Mouse (Mus musculus) forebrain, embryonic 13.5 days (tissue): ENCODE results near the gene Bpifa6. TPM values are rescaled to one million over a fixed set of nuclear protein-coding genes. Genes with fewer than 3 reads are reported as not detected.
"Not testable (repeated sequence)": the region's sequence is repeated elsewhere in the genome, so short reads cannot be mapped to it uniquely, and the experiment has no call there.

Source experiments
- ATAC-seq: fragments of 200-750 bp; cut with Nextera tagmentation; 2 replicates; pipeline ENCODE4 v1.8.0; 2017
- H3K27ac ChIP-seq: fragments of 300-500 bp; sonication (generic); 2 replicates; pipeline ENCODE4 v1.5.1; 2015; ENCODE audit warnings: inconsistent platforms, mild to moderate bottlenecking, moderate library complexity
- H3K27me3 ChIP-seq: fragments of 300-500 bp; sonication (generic); 2 replicates; pipeline ENCODE4 v1.6.1; 2015; ENCODE audit warnings: mild to moderate bottlenecking, inconsistent platforms
- H3K36me3 ChIP-seq: fragments of 300-500 bp; sonication (generic); 2 replicates; pipeline ENCODE4 v1.6.1; 2015; ENCODE audit warnings: mild to moderate bottlenecking, inconsistent platforms; ENCODE audit not compliant: poor library complexity, severe bottlenecking
- H3K4me1 ChIP-seq: fragments of 300-500 bp; sonication (generic); 2 replicates; pipeline ENCODE4 v1.6.1; 2015; ENCODE audit warnings: inconsistent platforms
- H3K4me2 ChIP-seq: fragments of 300-500 bp; sonication (generic); 2 replicates; pipeline ENCODE4 v1.6.1; 2015; ENCODE audit warnings: inconsistent platforms, mild to moderate bottlenecking, moderate library complexity
- H3K4me3 ChIP-seq: fragments of 300-500 bp; sonication (generic); 2 replicates; pipeline ENCODE4 v1.5.1; 2015; ENCODE audit warnings: mild to moderate bottlenecking, inconsistent platforms
- H3K9ac ChIP-seq: fragments of 300-500 bp; sonication (generic); 2 replicates; pipeline ENCODE4 v1.6.1; 2015; ENCODE audit warnings: mild to moderate bottlenecking, inconsistent platforms
- H3K9me3 ChIP-seq: fragments of 300-500 bp; sonication (generic); replicated peaks from 2 replicates; pipeline ENCODE4 v1.6.1; 2016; ENCODE audit warnings: inconsistent platforms
- WGBS: fragments of 180-500 bp; shearing (Covaris S2); methylation state at CpG from one replicate; pipeline ENCODE4 v1.1.7; 2015; 5-methylcytosine and 5-hydroxymethylcytosine counted together
- polyA plus RNA-seq: library from polyadenylated mRNA; unstranded; fragments of >200 nt; fragmentation: Nextera tagmentation; extraction: Ambion mirVana; gene quantifications from 2 replicates; pipeline ENCODE4 v1.2.1, GENCODE M21; 2015

The Bpifa6 gene
- polyA plus RNA-seq, 1 experiment from 2014 or later: not detected

DNA sequence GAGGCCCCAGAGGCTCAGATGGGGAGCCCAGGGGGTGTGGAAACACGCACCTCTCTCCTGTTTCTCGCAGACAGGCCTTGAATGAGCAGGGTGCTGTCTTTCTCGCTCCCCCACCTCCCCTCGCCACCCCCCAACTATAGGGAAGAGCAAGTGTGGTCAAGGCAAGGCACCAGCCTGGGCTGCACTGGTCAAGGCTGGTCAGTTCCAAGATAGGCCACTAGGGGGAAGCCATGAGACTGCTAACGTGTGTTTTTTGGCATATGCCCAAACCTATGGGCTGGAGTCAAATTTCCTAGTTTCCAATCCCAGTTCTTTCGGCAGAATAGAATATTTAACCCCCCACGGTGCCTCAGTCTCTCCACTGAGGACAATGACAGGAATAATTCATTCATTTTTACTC, 21.0 kb downstream of the Bpifa6 start:
- Histone ChIP-seq H3K4me1 (no peaks in the 10 kb centered on the region), H3K27ac (no peak overlapping the region), H3K4me2 (no peak overlapping the region), H3K36me3 (no peaks in the 10 kb centered on the region), H3K9me3 (no peaks in the 10 kb centered on the region), H3K9ac (no peak overlapping the region), H3K27me3 (no peaks in the 10 kb centered on the region), H3K4me3 (no peak overlapping the region)
- WGBS: 7% methylated on average over 7 of the region's 7 CpGs
- ATAC-seq: no peak

DNA sequence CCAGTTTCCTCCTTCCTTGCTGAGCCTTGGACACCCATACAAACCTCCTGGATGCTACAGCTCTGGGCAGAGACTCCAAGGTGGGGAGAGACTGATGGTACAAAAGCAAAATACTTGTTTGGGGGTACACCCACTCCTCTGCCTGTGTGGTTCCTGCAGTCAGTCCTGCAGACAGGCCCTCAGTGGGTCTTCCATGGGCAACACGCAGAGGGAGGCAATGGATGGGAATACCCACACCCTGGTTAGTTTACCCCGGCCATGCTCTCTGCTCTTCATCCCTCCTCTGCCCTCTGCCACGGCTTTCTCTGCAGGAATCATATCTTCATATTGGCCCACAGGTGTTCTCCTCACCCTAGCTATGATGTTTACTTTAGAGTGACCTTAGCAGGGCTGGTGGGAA, 25.8 kb downstream of the Bpifa6 start:
- Histone ChIP-seq H3K4me2 (no peak overlapping the region), H3K9ac (no peak overlapping the region), H3K4me1 (no peaks in the 10 kb centered on the region; the same call in 1 of the 2 replicates), H3K27ac (no peak overlapping the region), H3K27me3 (no peaks in the 10 kb centered on the region), H3K36me3 (no peaks in the 10 kb centered on the region), H3K4me3 (no peak overlapping the region), H3K9me3 (no peaks in the 10 kb centered on the region)
- WGBS: 78% methylated on average over 3 of the region's 3 CpGs
- ATAC-seq: no peak

DNA sequence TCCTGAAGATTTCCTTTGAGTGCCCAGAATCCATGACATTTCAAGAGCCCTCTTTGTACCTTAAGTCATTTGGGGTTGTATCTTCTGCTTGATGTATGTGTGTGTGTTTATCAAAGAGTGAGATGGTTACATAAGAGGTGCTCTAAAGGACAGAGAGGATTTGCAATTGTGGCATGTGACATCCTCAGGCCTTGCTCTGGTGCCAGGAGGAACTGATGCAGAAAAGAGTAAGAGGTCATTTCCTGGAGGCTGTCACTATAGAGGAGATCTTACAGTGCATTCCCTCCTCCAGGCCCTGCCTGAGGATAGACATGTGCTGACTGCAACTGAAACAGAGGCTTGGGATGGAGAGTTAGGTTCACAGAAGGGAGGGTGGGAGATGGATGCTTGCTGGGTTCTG, 26.3 kb downstream of the Bpifa6 start:
- H3K36me3 ChIP-seq: no peaks in the 10 kb centered on the region
- H3K27me3 ChIP-seq: no peaks in the 10 kb centered on the region
- no peak overlapping the region for H3K27ac ChIP-seq
- no peak overlapping the region for H3K4me2 ChIP-seq
- H3K9me3 ChIP-seq: no peaks in the 10 kb centered on the region
- no peak overlapping the region for H3K9ac ChIP-seq
- ATAC-seq: no peak
- H3K4me3 ChIP-seq: no peak overlapping the region
- H3K4me1 ChIP-seq: no peaks in the 10 kb centered on the region; the same call in 1 of the 2 replicates

- no peak overlapping the region for H3K4me3 ChIP-seq
- H3K4me1 ChIP-seq: no peaks in the 10 kb centered on the region; the same call in 1 of the 2 replicates
- H3K36me3 ChIP-seq: no peaks in the 10 kb centered on the region
- WGBS: 21% methylated on average over 1 of the region's 1 CpGs
- no peaks in the 10 kb centered on the region for H3K9me3 ChIP-seq
- no peak for ATAC-seq
- no peak overlapping the region for H3K9ac ChIP-seq
- H3K4me2 ChIP-seq: no peak overlapping the region
- no peaks in the 10 kb centered on the region for H3K27me3 ChIP-seq
- H3K27ac ChIP-seq: no peak overlapping the region
These were observed 29.7 kb downstream of the Bpifa6 start for GRCm38 (mm10) chr2:154004456-154004855.

GRCm38 (mm10) chr2:154005094-154005493, 30.3 kb downstream of the Bpifa6 start:
- ATAC-seq: no peak
- Histone ChIP-seq H3K27me3 (no peaks in the 10 kb centered on the region), H3K9me3 (no peaks in the 10 kb centered on the region), H3K9ac (no peak overlapping the region), H3K27ac (no peak overlapping the region), H3K36me3 (no peaks in the 10 kb centered on the region), H3K4me1 (no peaks in the 10 kb centered on the region; the same call in 1 of the 2 replicates), H3K4me3 (no peak overlapping the region), H3K4me2 (no peak overlapping the region)
- 95% methylated on average over 1 of the region's 1 CpGs for WGBS

DNA sequence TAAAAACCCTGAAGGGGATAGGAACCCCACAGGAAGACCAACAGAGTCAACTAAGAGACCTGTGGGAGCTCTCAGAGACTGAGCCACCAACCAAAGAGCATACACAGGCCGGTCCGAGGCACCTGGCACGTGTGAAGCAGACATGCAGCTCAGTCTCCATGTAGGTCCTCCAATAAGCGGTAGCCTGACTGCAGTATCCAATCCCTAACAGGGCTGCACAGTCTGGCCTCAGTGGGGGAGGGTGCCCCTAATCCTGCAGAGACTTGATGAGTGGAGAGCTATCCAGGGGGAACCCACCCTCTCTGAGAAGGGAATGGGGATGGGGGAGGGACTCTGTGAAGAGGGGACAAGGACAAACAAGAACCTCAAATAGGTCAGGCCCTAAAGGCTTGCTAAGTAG, 31.0 kb downstream of the Bpifa6 start:
- H3K9ac ChIP-seq: no peak overlapping the region
- H3K4me1 ChIP-seq: no peaks in the 10 kb centered on the region; the same call in 1 of the 2 replicates
- no peaks in the 10 kb centered on the region for H3K36me3 ChIP-seq
- ATAC-seq: no peak
- no peaks in the 10 kb centered on the region for H3K9me3 ChIP-seq
- 87% methylated on average over 4 of the region's 4 CpGs for WGBS
- no peak overlapping the region for H3K4me3 ChIP-seq
- H3K27ac ChIP-seq: no peak overlapping the region
- no peaks in the 10 kb centered on the region for H3K27me3 ChIP-seq
- no peak overlapping the region for H3K4me2 ChIP-seq

DNA sequence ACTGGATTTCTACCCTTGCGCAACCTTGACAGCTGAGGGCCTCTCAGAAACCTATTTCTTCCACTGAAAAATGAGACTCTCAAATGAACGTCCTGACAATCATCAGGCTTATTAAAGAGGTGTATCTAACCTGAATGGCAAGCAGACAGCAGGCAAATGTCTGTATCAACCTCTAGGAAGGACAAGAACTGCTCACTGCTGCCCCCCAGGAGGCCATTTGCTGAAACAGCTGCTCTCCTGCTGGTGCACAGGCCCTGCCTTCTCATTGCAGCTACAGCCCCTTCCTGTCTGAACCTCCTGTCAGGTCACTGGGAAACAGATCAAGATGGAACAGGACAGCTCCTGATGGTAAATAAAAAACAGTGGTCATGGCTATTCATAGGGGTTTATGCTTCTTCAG, 31.6 kb downstream of the Bpifa6 start:
- Histone ChIP-seq H3K4me1 (no peaks in the 10 kb centered on the region; the same call in 1 of the 2 replicates), H3K9me3 (no peaks in the 10 kb centered on the region), H3K4me3 (no peak overlapping the region), H3K9ac (no peak overlapping the region), H3K27ac (no peak overlapping the region), H3K4me2 (no peak overlapping the region), H3K36me3 (no peaks in the 10 kb centered on the region), H3K27me3 (no peaks in the 10 kb centered on the region)
- 75% methylated on average over 2 of the region's 2 CpGs for WGBS
- no peak for ATAC-seq

DNA sequence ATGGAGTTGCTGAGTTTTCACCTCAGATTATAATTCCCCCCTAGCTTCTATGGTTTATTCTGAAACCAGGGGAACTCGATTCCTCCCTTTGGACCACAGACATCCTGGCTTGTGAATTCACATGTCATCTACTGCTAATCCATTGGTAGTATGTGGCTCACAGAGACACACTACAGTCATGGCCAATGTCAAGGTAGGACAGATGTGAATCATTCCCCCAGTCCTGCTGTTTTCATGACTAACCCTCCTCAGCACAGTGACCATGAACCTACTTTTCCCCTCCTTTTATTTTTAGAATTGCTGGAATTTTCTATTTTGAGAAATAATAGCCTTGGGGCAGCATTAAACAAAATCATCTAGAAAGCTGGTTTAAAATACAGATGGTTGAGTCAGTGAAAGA, 32.6 kb downstream of the Bpifa6 start:
- no peaks in the 10 kb centered on the region for H3K9me3 ChIP-seq
- no peaks in the 10 kb centered on the region for H3K27me3 ChIP-seq
- H3K4me2 ChIP-seq: no peak overlapping the region
- H3K4me1 ChIP-seq: no peaks in the 10 kb centered on the region; the same call in 1 of the 2 replicates
- no peaks in the 10 kb centered on the region for H3K36me3 ChIP-seq
- H3K4me3 ChIP-seq: no peak overlapping the region
- no peak overlapping the region for H3K9ac ChIP-seq
- ATAC-seq: no peak
- no peak overlapping the region for H3K27ac ChIP-seq
- 90% methylated on average over 1 of the region's 1 CpGs for WGBS

- 88% methylated on average over 3 of the region's 3 CpGs for WGBS
These were observed 33.2 kb downstream of the Bpifa6 start, which contains the start of gene Bpifa2 for GRCm38 (mm10) chr2:154007965-154008364. TSS of gene Bpifa2 (plus strand) at chr2:154008265.

DNA sequence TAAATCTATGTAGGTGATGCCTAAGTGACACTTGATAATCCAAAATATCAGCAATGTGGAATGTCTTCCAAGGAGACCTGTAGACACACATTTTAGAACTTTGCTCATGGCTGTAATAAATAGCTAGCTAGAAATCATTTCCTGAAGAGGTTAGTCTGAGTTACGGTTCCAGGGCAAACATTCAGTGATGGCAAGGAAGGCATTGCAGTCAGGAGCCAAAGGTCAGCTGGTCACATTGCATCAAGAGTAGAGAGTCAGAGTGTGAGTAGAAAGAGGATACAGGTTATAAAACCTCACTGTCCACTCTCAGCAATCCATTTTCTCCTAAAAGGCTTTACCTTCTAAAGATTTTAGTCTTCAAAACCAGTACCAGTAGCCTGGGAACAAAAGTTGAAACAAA, 43.2 kb downstream of the Bpifa6 start:
- H3K9ac ChIP-seq: no peak overlapping the region
- H3K4me2 ChIP-seq: no peak overlapping the region
- no peaks in the 10 kb centered on the region for H3K36me3 ChIP-seq
- WGBS: 100% methylated on average over 1 of the region's 1 CpGs
- H3K4me3 ChIP-seq: no peak overlapping the region
- H3K9me3 ChIP-seq: no peaks in the 10 kb centered on the region
- ATAC-seq: no peak
- no peak overlapping the region for H3K27ac ChIP-seq
- no peaks in the 10 kb centered on the region for H3K4me1 ChIP-seq
- no peaks in the 10 kb centered on the region for H3K27me3 ChIP-seq

More at GRCm38 (mm10) chr2:154007965-154008364, 33.2 kb downstream of the Bpifa6 start, which contains the start of gene Bpifa2:
- ATAC-seq: no peak
- no peaks in the 10 kb centered on the region; the same call in 1 of the 2 replicates for H3K4me1 ChIP-seq
- no peaks in the 10 kb centered on the region for H3K36me3 ChIP-seq
- no peak within 1 kb of the TSS for H3K4me2 ChIP-seq
- no peak within 1 kb of the TSS for H3K9ac ChIP-seq
- H3K4me3 ChIP-seq: no peak within 1 kb of the TSS
- no peaks in the 10 kb centered on the region for H3K27me3 ChIP-seq
- H3K27ac ChIP-seq: no peak within 1 kb of the TSS
- no peaks in the 10 kb centered on the region for H3K9me3 ChIP-seq

DNA sequence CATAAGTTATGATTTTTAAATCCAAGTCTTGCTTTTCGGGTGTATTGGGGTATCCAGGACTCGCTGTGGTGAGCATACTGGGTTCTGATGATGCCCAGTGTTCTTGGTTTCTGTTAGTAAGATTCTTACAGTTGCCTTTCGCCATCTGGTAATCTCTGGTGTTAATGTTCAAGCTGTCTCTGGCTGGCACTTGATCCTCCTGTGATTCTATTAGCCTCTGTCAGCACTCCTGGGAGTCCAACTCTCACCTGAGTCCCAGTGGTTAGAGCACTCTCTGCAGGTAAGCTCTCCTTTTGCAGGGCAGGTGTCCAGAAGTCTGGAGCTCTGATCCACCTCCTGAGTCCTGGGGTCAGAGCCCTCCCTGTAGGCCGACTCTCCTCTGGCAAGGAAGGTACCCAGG, 49.9 kb downstream of the Bpifa6 start:
- not testable (repeated sequence) for H3K9me3 ChIP-seq, H3K4me3 ChIP-seq, H3K36me3 ChIP-seq, ATAC-seq, H3K27ac ChIP-seq, H3K4me2 ChIP-seq, H3K9ac ChIP-seq, H3K27me3 ChIP-seq, H3K4me1 ChIP-seq
- WGBS: 92% methylated on average over 4 of the region's 4 CpGs

- no peaks in the 10 kb centered on the region for H3K4me1 ChIP-seq
- WGBS: 55% methylated on average over 2 of the region's 2 CpGs
- no peak for ATAC-seq
- H3K36me3 ChIP-seq: no peaks in the 10 kb centered on the region
- H3K9ac ChIP-seq: no peak overlapping the region
- no peak overlapping the region for H3K27ac ChIP-seq
- H3K27me3 ChIP-seq: no peaks in the 10 kb centered on the region
- H3K4me2 ChIP-seq: no peak overlapping the region
- no peaks in the 10 kb centered on the region for H3K9me3 ChIP-seq
- no peak overlapping the region for H3K4me3 ChIP-seq
These were observed 64.2 kb downstream of the Bpifa6 start for GRCm38 (mm10) chr2:154038932-154039331.

DNA sequence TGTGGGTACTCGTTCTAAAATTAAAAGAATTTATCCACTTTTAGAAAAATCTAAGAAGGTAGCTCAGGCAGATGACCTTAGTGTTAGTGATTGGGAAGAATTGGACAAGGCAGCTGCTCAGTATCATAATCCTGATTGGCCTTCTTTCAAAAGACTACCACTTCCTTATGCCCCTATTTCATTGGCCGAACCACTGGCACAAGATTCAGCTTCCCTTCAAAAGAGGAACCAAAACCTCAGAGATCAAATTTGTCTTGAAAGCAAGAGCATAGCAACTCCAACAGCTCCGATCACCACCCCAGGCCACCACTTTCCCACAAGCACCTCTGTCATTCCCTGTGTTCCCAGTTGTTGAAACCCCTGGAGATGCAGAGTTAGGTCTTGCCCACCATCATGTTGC, 70.0 kb downstream of the Bpifa6 start:
- no peaks in the 10 kb centered on the region for H3K9me3 ChIP-seq
- H3K36me3 ChIP-seq: no peaks in the 10 kb centered on the region
- no peak overlapping the region for H3K9ac ChIP-seq
- H3K4me3 ChIP-seq: no peak overlapping the region
- no peaks in the 10 kb centered on the region for H3K4me1 ChIP-seq
- no peak overlapping the region for H3K27ac ChIP-seq
- no peaks in the 10 kb centered on the region for H3K27me3 ChIP-seq
- no peak for ATAC-seq
- 89% methylated on average over 3 of the region's 3 CpGs for WGBS
- H3K4me2 ChIP-seq: no peak overlapping the region
